Mouse (Mus musculus) forebrain, postnatal 0 days (tissue): ENCODE data around the gene Olfr523. TPM values are rescaled to one million over a fixed set of nuclear protein-coding genes. Genes with fewer than 3 reads are reported as not detected.

Source experiments
- ATAC-seq: fragments of 200-750 bp; cut with Nextera tagmentation; 2 replicates; pipeline ENCODE4 v1.8.0; 2017; ENCODE audit warnings: mild to moderate bottlenecking, moderate library complexity
- DNase-seq: peaks from one replicate; pipeline ENCODE4 v3.0.0-alpha.2; 2015
- H3K27ac ChIP-seq: fragments of 300-500 bp; sonication (generic); 2 replicates; pipeline ENCODE4 v1.5.1; 2014; ENCODE audit warnings: low read depth, mild to moderate bottlenecking, antibody characterized with exemption, low read length, moderate library complexity, mixed read lengths
- H3K27me3 ChIP-seq: fragments of 300-500 bp; sonication (generic); 2 replicates; pipeline ENCODE4 v1.6.1; 2014; ENCODE audit warnings: mild to moderate bottlenecking, low read length, mixed read lengths; ENCODE audit not compliant: insufficient read depth
- H3K36me3 ChIP-seq: fragments of 300-500 bp; sonication (generic); 2 replicates; pipeline ENCODE4 v1.6.1; 2014; ENCODE audit warnings: mild to moderate bottlenecking, moderate library complexity; ENCODE audit not compliant: insufficient read depth
- H3K4me1 ChIP-seq: fragments of 300-500 bp; sonication (generic); 2 replicates; pipeline ENCODE4 v1.6.1; 2014; ENCODE audit warnings: antibody characterized with exemption; ENCODE audit not compliant: insufficient read depth
- H3K4me2 ChIP-seq: fragments of 300-500 bp; sonication (generic); 2 replicates; pipeline ENCODE4 v1.6.1; 2014; ENCODE audit warnings: low read depth, mild to moderate bottlenecking, moderate library complexity
- H3K4me3 ChIP-seq: fragments of 300-500 bp; sonication (generic); 2 replicates; pipeline ENCODE4 v1.5.1; 2014; ENCODE audit warnings: low read depth, low read length, mixed read lengths
- H3K9ac ChIP-seq: fragments of 300-500 bp; sonication (generic); 2 replicates; pipeline ENCODE4 v1.6.1; 2014; ENCODE audit warnings: mild to moderate bottlenecking
- H3K9me3 ChIP-seq: fragments of 300-500 bp; sonication (generic); 2 replicates; pipeline ENCODE4 v1.6.1; 2016; ENCODE audit warnings: low read length
- CTCF ChIP-seq: sonication (generic); IDR thresholded peaks from 2 replicates; pipeline ENCODE4 v1.5.1; 2016; ENCODE audit warnings: antibody characterized with exemption, control low read depth, low read depth
- WGBS: fragments of 180-500 bp; shearing (Covaris S2); extraction: QIAGEN DNeasy Blood & Tissue Kit; methylation state at CpG from one replicate; pipeline ENCODE4 v1.1.7; 2014; 5-methylcytosine and 5-hydroxymethylcytosine counted together
- polyA plus RNA-seq: library from polyadenylated mRNA; unstranded; fragments of >200 nt; fragmentation: Nextera tagmentation; extraction: Ambion mirVana; gene quantifications from 2 replicates; pipeline ENCODE4 v1.2.1, GENCODE M21; 2015
- total RNA-seq: library from RNA; depleted of rRNA; stranded (reverse); fragments of >200 nt; gene quantifications from 2 replicates; pipeline ENCODE4 v1.2.3, GENCODE M21; 2014; rRNA removed

Gene Olfr523
- total and polyA plus RNA-seq, 2 experiments from 2014 or later = not detected

DNA sequence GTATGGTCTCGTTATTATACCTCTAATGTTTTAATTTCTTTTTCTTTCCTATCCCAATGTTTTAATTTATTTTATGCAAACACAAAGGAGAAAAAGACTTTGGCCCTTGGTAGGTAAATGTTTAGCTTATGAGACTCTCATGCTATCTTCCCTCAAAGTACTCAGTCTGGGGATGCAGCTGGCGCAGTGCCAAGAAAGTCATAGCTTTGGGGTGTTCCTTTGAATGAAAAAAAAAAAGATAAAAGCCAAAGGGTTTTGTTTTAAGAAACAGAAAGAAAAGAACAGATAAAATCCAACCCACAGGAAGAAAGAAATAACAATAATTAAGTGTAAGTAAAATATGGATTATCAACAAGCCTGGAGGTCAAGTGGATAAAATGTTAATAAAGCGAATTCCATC, 35.7 kb downstream of the Olfr523 start:
- Histone ChIP-seq H3K4me1 (no peaks in the 10 kb centered on the region), H3K27ac (no peak overlapping the region), H3K9ac (no peak overlapping the region), H3K27me3 (no peaks in the 10 kb centered on the region), H3K4me3 (no peak overlapping the region), H3K4me2 (no peak overlapping the region), H3K36me3 (no peaks in the 10 kb centered on the region), H3K9me3 (no peaks in the 10 kb centered on the region)
- no peak for ATAC-seq
- 89% methylated on average over 3 of the region's 3 CpGs for WGBS
- no peak for DNase-seq
- TF ChIP-seq CTCF = no peak

DNA sequence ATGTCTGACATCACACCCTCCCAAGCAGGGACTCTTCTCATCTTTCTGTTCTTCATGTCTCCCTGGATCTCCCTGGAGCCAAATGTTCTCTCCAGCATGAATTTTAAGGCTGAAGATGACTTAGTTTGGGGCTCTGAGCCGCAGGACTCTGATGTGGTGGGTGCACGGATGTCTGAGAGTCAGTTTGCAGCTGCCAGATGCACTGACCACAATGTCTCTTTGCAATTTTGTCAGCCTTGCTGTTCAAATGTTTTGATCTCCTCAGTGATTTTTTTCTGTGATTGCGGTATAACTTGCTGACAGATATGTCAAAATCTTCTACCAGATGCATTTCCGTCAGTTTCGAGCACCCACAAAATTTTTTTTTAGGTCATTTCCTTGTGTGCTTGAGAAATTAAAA, 40.8 kb downstream of the Olfr523 start:
- DNase-seq = no peak
- no peak overlapping the region for H3K4me2 ChIP-seq

DNA sequence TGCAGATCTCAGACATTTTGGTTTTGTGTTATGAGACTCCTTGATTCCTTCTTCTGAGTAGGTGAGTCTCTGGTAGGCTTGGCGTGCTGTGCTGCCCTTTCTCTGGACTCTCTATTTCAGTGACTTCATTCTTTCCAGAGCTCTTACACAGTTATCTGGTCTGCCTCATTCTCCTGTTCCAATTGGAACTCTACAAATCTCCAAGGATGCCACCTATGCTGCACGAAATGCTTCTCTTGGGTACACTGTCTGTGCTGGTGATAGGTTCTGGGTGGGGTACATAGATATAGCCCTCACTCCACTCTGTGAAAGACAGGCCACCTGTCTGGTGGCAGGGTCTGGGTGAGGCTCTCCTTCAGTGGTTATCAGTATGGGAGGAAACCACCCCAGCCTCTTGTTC, 45.0 kb downstream of the Olfr523 start, which contains the start of gene Cd163l1:
TSS of gene Cd163l1 (plus strand) at position 301 of the 400 bp plus-strand sequence.
- H3K27ac ChIP-seq = no peak within 1 kb of the TSS
- TF ChIP-seq CTCF = no peak
- H3K9me3 ChIP-seq = no peaks in the 10 kb centered on the region
- ATAC-seq = no peak
- H3K36me3 ChIP-seq = no peaks in the 10 kb centered on the region
- no peak within 1 kb of the TSS for H3K4me2 ChIP-seq
- no peak within 1 kb of the TSS for H3K4me3 ChIP-seq
- H3K9ac ChIP-seq = no peak within 1 kb of the TSS
- 83% methylated on average over 2 of the region's 2 CpGs for WGBS
- no peaks in the 10 kb centered on the region for H3K4me1 ChIP-seq
- no peaks in the 10 kb centered on the region for H3K27me3 ChIP-seq
- DNase-seq = no peak

More for the DNA sequence above, 40.8 kb downstream of the Olfr523 start:
- Histone ChIP-seq H3K27ac (no peak overlapping the region), H3K36me3 (no peaks in the 10 kb centered on the region), H3K27me3 (no peaks in the 10 kb centered on the region), H3K4me1 (no peaks in the 10 kb centered on the region), H3K4me3 (no peak overlapping the region), H3K9me3 (no peaks in the 10 kb centered on the region), H3K9ac (no peak overlapping the region)
- TF ChIP-seq CTCF = no peak
- ATAC-seq = no peak
- WGBS = 82% methylated on average over 5 of the region's 5 CpGs

DNA sequence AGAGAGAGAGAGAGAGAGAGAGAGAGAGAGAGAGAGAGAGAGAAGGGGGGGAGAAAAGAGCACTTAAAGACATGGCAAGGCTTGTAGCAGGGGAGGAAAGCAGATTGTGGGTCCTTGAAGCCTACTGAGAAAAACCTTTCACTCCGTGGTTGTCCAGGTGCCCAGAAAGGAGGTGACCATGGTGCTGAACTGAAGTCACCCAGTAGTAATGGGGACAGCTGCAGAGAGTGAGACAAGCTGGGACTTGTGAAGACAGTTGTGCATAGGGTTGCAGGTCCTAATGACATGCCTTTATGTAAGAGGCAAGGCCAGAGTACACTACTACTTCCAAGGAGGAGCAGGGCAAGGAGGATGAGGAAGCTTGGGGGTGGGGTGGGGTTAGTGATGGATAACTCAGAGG, 46.3 kb downstream of the Olfr523 start:
- DNase-seq (no peak), ATAC-seq (no peak)

DNA sequence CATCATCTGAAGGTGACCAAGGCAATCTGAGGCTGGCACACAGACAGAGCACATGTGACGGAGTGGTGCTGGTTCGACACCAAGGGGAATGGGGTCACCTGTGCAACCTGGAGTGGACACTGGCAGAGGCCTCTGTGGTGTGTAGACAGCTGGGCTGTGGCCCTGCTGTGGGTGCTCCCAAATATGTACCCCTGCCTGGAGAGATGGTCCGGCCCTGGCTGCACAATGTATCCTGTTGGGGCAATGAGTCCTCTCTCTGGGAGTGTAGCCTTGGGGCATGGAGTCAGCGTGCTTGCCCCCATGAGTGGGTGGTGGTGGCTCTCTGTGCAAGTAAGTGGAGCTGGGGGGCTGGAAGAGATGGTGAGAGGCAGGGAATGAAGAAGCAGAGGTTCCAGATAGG, 47.4 kb downstream of the Olfr523 start:
- WGBS = 80% methylated on average over 4 of the region's 4 CpGs
- DNase-seq (no peak), ATAC-seq (no peak)
- H3K4me1 ChIP-seq = no peaks in the 10 kb centered on the region
- H3K4me3 ChIP-seq = no peak overlapping the region
- H3K9me3 ChIP-seq = no peaks in the 10 kb centered on the region
- no peak overlapping the region for H3K4me2 ChIP-seq
- H3K27ac ChIP-seq = no peak overlapping the region
- no peaks in the 10 kb centered on the region for H3K27me3 ChIP-seq
- H3K36me3 ChIP-seq = no peaks in the 10 kb centered on the region
- TF ChIP-seq CTCF = no peak
- H3K9ac ChIP-seq = no peak overlapping the region

More for the DNA sequence above, 46.3 kb downstream of the Olfr523 start:
- Histone ChIP-seq H3K9me3 (no peaks in the 10 kb centered on the region), H3K27me3 (no peaks in the 10 kb centered on the region), H3K27ac (no peak overlapping the region), H3K4me2 (no peak overlapping the region), H3K36me3 (no peaks in the 10 kb centered on the region), H3K9ac (no peak overlapping the region), H3K4me3 (no peak overlapping the region), H3K4me1 (no peaks in the 10 kb centered on the region)
- WGBS = 20% methylated on average over 1 of the region's 1 CpGs
- TF ChIP-seq CTCF = no peak

DNA sequence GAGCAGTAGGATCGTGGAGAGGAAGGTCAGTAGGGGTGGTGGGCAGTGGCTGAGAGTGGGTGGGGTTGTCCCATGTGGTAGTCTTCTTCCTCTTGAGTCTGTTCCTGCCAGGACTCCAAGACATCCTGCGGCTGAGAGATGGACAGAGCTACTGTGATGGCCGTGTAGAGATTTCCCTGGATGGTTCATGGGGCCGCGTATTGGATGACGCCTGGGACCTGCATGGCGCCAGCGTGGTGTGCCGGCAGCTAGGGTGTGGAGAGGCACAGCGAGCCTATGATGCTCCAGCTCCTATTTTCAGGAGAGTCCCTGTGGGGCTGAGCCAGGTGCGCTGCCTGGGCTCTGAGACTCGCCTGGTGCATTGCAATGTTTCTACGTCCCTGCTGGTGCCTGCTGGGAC, 51.2 kb downstream of the Olfr523 start:
- DNase-seq = no peak
- TF ChIP-seq CTCF = no peak
- WGBS = 90% methylated on average over 13 of the region's 13 CpGs

More for the DNA sequence above, 51.2 kb downstream of the Olfr523 start:
- Histone ChIP-seq H3K27ac (no peak overlapping the region), H3K9me3 (no peaks in the 10 kb centered on the region), H3K4me1 (no peaks in the 10 kb centered on the region), H3K27me3 (no peaks in the 10 kb centered on the region), H3K9ac (no peak overlapping the region), H3K36me3 (no peaks in the 10 kb centered on the region), H3K4me2 (no peak overlapping the region), H3K4me3 (no peak overlapping the region)
- ATAC-seq = no peak

Other genes starting within 250 kb of the Olfr523 start
- not detected in 2 replicates for gene Utf1, start 229.4 kb upstream of the Olfr523 start, total RNA-seq
- gene Utf1, start 229.4 kb upstream of the Olfr523 start, polyA plus RNA-seq = not detected in 2 replicates
- gene 6430531B16Rik, start 194.5 kb upstream of the Olfr523 start, total RNA-seq = 1.6 and 2.7 TPM in 2 replicates
- 1.3 and 2.0 TPM in 2 replicates for gene 6430531B16Rik, start 194.5 kb upstream of the Olfr523 start, polyA plus RNA-seq
- 2.6 and 3.4 TPM in 2 replicates for gene Adam8, start 180.7 kb upstream of the Olfr523 start, total RNA-seq
- 0.47 TPM in 2 replicates for gene Adam8, start 180.7 kb upstream of the Olfr523 start, polyA plus RNA-seq
- 49.8 and 56.1 TPM in 2 replicates for gene Zfp511, start 136.8 kb upstream of the Olfr523 start, total RNA-seq
- 66.1 and 74.3 TPM in 2 replicates for gene Zfp511, start 136.8 kb upstream of the Olfr523 start, polyA plus RNA-seq
- gene Tubgcp2, start 136.5 kb upstream of the Olfr523 start, total RNA-seq = 67.3 and 79.8 TPM in 2 replicates
- 57.8 and 68.1 TPM in 2 replicates for gene Tubgcp2, start 136.5 kb upstream of the Olfr523 start, polyA plus RNA-seq
- 0.48 and 1.2 TPM in 2 replicates for gene Msx3, start 124.1 kb upstream of the Olfr523 start, total RNA-seq
- gene Msx3, start 124.1 kb upstream of the Olfr523 start, polyA plus RNA-seq = 0.53 and 1.5 TPM in 2 replicates
- gene Caly, start 90.7 kb upstream of the Olfr523 start, total RNA-seq = 259 and 284 TPM in 2 replicates
- gene Caly, start 90.7 kb upstream of the Olfr523 start, polyA plus RNA-seq = 348 and 396 TPM in 2 replicates
- gene Prap1, start 79.8 kb upstream of the Olfr523 start, total RNA-seq = not detected in 2 replicates
- gene Prap1, start 79.8 kb upstream of the Olfr523 start, polyA plus RNA-seq = not detected in 2 replicates
- gene Fuom, start 70.8 kb upstream of the Olfr523 start, total RNA-seq = 15.7 and 23.0 TPM in 2 replicates
- gene Fuom, start 70.8 kb upstream of the Olfr523 start, polyA plus RNA-seq = 26.9 and 28.4 TPM in 2 replicates
- 8.8 and 10.5 TPM in 2 replicates for gene Paox, start 57.4 kb upstream of the Olfr523 start, total RNA-seq
- 6.0 and 7.5 TPM in 2 replicates for gene Paox, start 57.4 kb upstream of the Olfr523 start, polyA plus RNA-seq
- 84.0 and 103 TPM in 2 replicates for gene Echs1, start 56.7 kb upstream of the Olfr523 start, total RNA-seq
- 113 and 116 TPM in 2 replicates for gene Echs1, start 56.7 kb upstream of the Olfr523 start, polyA plus RNA-seq
- gene Mtg1, start 35.7 kb upstream of the Olfr523 start, total RNA-seq = 14.2 and 15.0 TPM in 2 replicates
- gene Mtg1, start 35.7 kb upstream of the Olfr523 start, polyA plus RNA-seq = 33.7 and 35.8 TPM in 2 replicates
- gene Sprn, start 18.3 kb upstream of the Olfr523 start, total RNA-seq = 64.0 and 74.4 TPM in 2 replicates
- gene Sprn, start 18.3 kb upstream of the Olfr523 start, polyA plus RNA-seq = 32.6 and 43.5 TPM in 2 replicates
- gene Olfr522, start 8.5 kb upstream of the Olfr523 start, total RNA-seq = not detected in 2 replicates
- not detected in 2 replicates for gene Olfr522, start 8.5 kb upstream of the Olfr523 start, polyA plus RNA-seq
- gene Olfr524, start 32.7 kb downstream of the Olfr523 start, total RNA-seq = not detected in 2 replicates
- gene Olfr524, start 32.7 kb downstream of the Olfr523 start, polyA plus RNA-seq = not detected in 2 replicates
- gene Cd163l1, start 45.0 kb downstream of the Olfr523 start, total RNA-seq = 0.08 TPM in 1 of 2 replicates, not detected in the other
- gene Cd163l1, start 45.0 kb downstream of the Olfr523 start, polyA plus RNA-seq = not detected in 2 replicates
- not detected in 2 replicates for gene 5830411N06Rik, start 74.1 kb downstream of the Olfr523 start, total RNA-seq
- gene 5830411N06Rik, start 74.1 kb downstream of the Olfr523 start, polyA plus RNA-seq = not detected in 2 replicates
- not detected in 2 replicates for gene Olfr525, start 147.6 kb downstream of the Olfr523 start, total RNA-seq
- gene Olfr525, start 147.6 kb downstream of the Olfr523 start, polyA plus RNA-seq = not detected in 2 replicates
- not detected in 2 replicates for gene Olfr527, start 160.8 kb downstream of the Olfr523 start, total RNA-seq
- not detected in 2 replicates for gene Olfr527, start 160.8 kb downstream of the Olfr523 start, polyA plus RNA-seq
- gene Olfr60, start 188.5 kb downstream of the Olfr523 start, total RNA-seq = not detected in 2 replicates
- not detected in 2 replicates for gene Olfr60, start 188.5 kb downstream of the Olfr523 start, polyA plus RNA-seq
- gene Olfr530, start 203.1 kb downstream of the Olfr523 start, total RNA-seq = not detected in 2 replicates
- gene Olfr530, start 203.1 kb downstream of the Olfr523 start, polyA plus RNA-seq = not detected in 2 replicates
- gene Olfr531, start 229.7 kb downstream of the Olfr523 start, total RNA-seq = not detected in 2 replicates
- not detected in 2 replicates for gene Olfr531, start 229.7 kb downstream of the Olfr523 start, polyA plus RNA-seq
- gene Olfr532, start 248.4 kb downstream of the Olfr523 start, total RNA-seq = not detected in 2 replicates
- not detected in 2 replicates for gene Olfr532, start 248.4 kb downstream of the Olfr523 start, polyA plus RNA-seq